Mouse (Mus musculus) cerebellum, adult 2 months (tissue): ENCODE measurements at regions not wholly inside any gene's neighbourhood (a gene's known extent, or its start where the extent isn't known, plus 50 kb on each side); places are given as distances from the start of the nearest gene placed in this dataset.

Experiments used
- CTCF ChIP-seq: fragments of 200-500 bp; IDR thresholded peaks from 2 replicates; pipeline ENCODE4 v1.5.1; 2011; ENCODE audit warnings: low read depth, mild to moderate bottlenecking, control low read depth, low read length, moderate library complexity, borderline replicate concordance; ENCODE audit not compliant: insufficient read depth
- POLR2A ChIP-seq: fragments of 200-500 bp; IDR thresholded peaks from 2 replicates; pipeline ENCODE4 v1.6.1; 2011; ENCODE audit warnings: low read length, control low read depth, borderline replicate concordance; ENCODE audit not compliant: insufficient read depth

GRCm38 (mm10) chr5:46901909-46902308 is 1044.5 kb upstream of the Lcorl start:
- TF ChIP-seq POLR2A (no peak), CTCF (no peak)
